Mouse (Mus musculus) liver, embryonic 14.5 days (tissue): ENCODE data around the gene Nkx2-5. TPM values are rescaled to one million over a fixed set of nuclear protein-coding genes. Genes with fewer than 3 reads are reported as not detected.

Experiments used
- ATAC-seq: fragments of 200-750 bp; cut with Nextera tagmentation; 2 replicates; pipeline ENCODE4 v1.8.0; 2017; ENCODE audit warnings: moderate number of reproducible peaks, mild to moderate bottlenecking, moderate library complexity; ENCODE audit not compliant: insufficient read depth
- DNase-seq, 3 experiments: peaks; one replicate each; pipeline ENCODE4 v3.0.0-alpha.2; 2012 to 2013; ENCODE audit warnings: low read depth in 3 of 3, low spot score in 3 of 3
- H3K27ac ChIP-seq: fragments of 300-500 bp; sonication (generic); 2 replicates; pipeline ENCODE4 v1.5.1; 2014; ENCODE audit warnings: moderate library complexity, mild to moderate bottlenecking, control low read depth, inconsistent platforms
- H3K27me3 ChIP-seq: fragments of 300-500 bp; sonication (generic); 2 replicates; pipeline ENCODE4 v1.6.1; 2014; ENCODE audit warnings: mild to moderate bottlenecking, low read length, moderate library complexity; ENCODE audit not compliant: control insufficient read depth, insufficient read depth
- H3K36me3 ChIP-seq: fragments of 300-500 bp; sonication (generic); replicated peaks from 2 replicates; pipeline ENCODE4 v1.6.1; 2014; ENCODE audit warnings: low read depth; ENCODE audit not compliant: control insufficient read depth, insufficient read depth
- H3K4me1 ChIP-seq, 2 experiments: fragments of 200-500 bp in 1 of 2; fragments of 300-500 bp in 1 of 2; sonication (generic) in 1 of 2; replicated peaks; 2 replicates each; pipeline ENCODE4 v1.6.1; 2012 to 2014; ENCODE audit warnings: antibody characterized with exemption in 1 of 2, inconsistent platforms in 1 of 2, low read length in 1 of 2; ENCODE audit not compliant: control insufficient read depth in 2 of 2, insufficient read depth in 2 of 2
- H3K4me2 ChIP-seq: fragments of 300-500 bp; sonication (generic); 2 replicates; pipeline ENCODE4 v1.6.1; 2014; ENCODE audit warnings: low read depth, mild to moderate bottlenecking, control low read depth, moderate library complexity
- H3K4me3 ChIP-seq, 2 experiments: fragments of 200-500 bp in 1 of 2; fragments of 300-500 bp in 1 of 2; sonication (generic) in 1 of 2; 2 replicates each; pipeline ENCODE4 v1.5.1; 2012 to 2014; ENCODE audit warnings: low read depth in 2 of 2, low read length in 2 of 2, mild to moderate bottlenecking in 2 of 2, control low read depth in 1 of 2, inconsistent platforms in 1 of 2, moderate library complexity in 1 of 2; ENCODE audit not compliant: insufficient read depth in 1 of 2
- H3K9ac ChIP-seq: fragments of 300-500 bp; sonication (generic); replicated peaks from 2 replicates; pipeline ENCODE4 v1.6.1; 2014; ENCODE audit warnings: mild to moderate bottlenecking, control low read depth, moderate library complexity
- H3K9me3 ChIP-seq: fragments of 300-500 bp; sonication (generic); 2 replicates; pipeline ENCODE4 v1.6.1; 2016; ENCODE audit warnings: low read length, mixed read lengths; ENCODE audit not compliant: control insufficient read depth
- CTCF ChIP-seq: IDR thresholded peaks from 2 replicates; pipeline ENCODE4 v1.5.1; 2016; ENCODE audit warnings: antibody characterized with exemption, low read depth, control low read depth
- EP300 ChIP-seq: IDR thresholded peaks from 2 replicates; pipeline ENCODE4 v1.6.1; 2016; ENCODE audit warnings: antibody characterized with exemption, low read depth
- WGBS: fragments of 180-500 bp; shearing (Covaris S2); extraction: QIAGEN DNeasy Blood & Tissue Kit; methylation state at CpG from one replicate; pipeline ENCODE4 v1.1.7; 2014; ENCODE audit not compliant: insufficient replicate concordance; 5-methylcytosine and 5-hydroxymethylcytosine counted together
- polyA plus RNA-seq, 2 experiments: library from polyadenylated mRNA; depleted of rRNA in 1 of 2; stranded (reverse) in 1 of 2; unstranded in 1 of 2; fragments of >200 nt; fragmentation: Nextera tagmentation in 1 of 2; extraction: Ambion mirVana in 1 of 2; gene quantifications; 2 replicates each; pipeline versions ENCODE4 v1.2.1 to v1.2.3; 2012 to 2014

Gene Nkx2-5
- polyA plus RNA-seq, 2 experiments = not detected

GRCm38 (mm10) chr17:26836786-26837545 lies 7.8 kb downstream of the Nkx2-5 start:
- Histone ChIP-seq H3K9me3 (no peaks in the 10 kb centered on the region), H3K4me2 (no peak overlapping the region), H3K27me3 (peaks cover 75% of the 10 kb centered on the region), H3K4me3 (no peak overlapping the region), H3K36me3 (no peaks in the 10 kb centered on the region), H3K27ac (no peak overlapping the region), H3K9ac (no peak overlapping the region), H3K4me1 (no peaks in the 10 kb centered on the region)
- no peak for TF ChIP-seq CTCF
- no peak for TF ChIP-seq EP300
- ATAC-seq = no peak
- 3% methylated on average over 19 of the region's 19 CpGs for WGBS
- DNase-seq = no peak

GRCm38 (mm10) chr17:26836377-26836776 lies 8.4 kb downstream of the Nkx2-5 start:
- Histone ChIP-seq H3K27ac (no peak overlapping the region), H3K4me1 (no peaks in the 10 kb centered on the region), H3K9ac (no peak overlapping the region), H3K36me3 (no peaks in the 10 kb centered on the region), H3K9me3 (no peaks in the 10 kb centered on the region), H3K4me3 (no peak overlapping the region), H3K27me3 (peaks cover 69% of the 10 kb centered on the region), H3K4me2 (no peak overlapping the region)
- 12% methylated on average over 5 of the region's 5 CpGs for WGBS
- DNase-seq = no peak
- no peak for TF ChIP-seq EP300
- TF ChIP-seq CTCF = no peak
- no peak for ATAC-seq

- Histone ChIP-seq H3K4me3 (no peak overlapping the region), H3K36me3 (no peaks in the 10 kb centered on the region), H3K9ac (no peak overlapping the region), H3K27ac (no peak overlapping the region), H3K4me2 (no peak overlapping the region), H3K4me1 (no peaks in the 10 kb centered on the region), H3K27me3 (peaks cover 65% of the 10 kb centered on the region), H3K9me3 (no peaks in the 10 kb centered on the region)
- DNase-seq (no peak), ATAC-seq (no peak)
- 14% methylated on average over 8 of the region's 8 CpGs for WGBS
- TF ChIP-seq CTCF (no peak), EP300 (no peak)
Measured at GRCm38 (mm10) chr17:26835956-26836355, 8.9 kb downstream of the Nkx2-5 start.

- H3K36me3 ChIP-seq = no peaks in the 10 kb centered on the region
- no peak for DNase-seq
- H3K27ac ChIP-seq = no peak overlapping the region
- ATAC-seq = no peak
- no peaks in the 10 kb centered on the region for H3K4me1 ChIP-seq
- no peak for TF ChIP-seq EP300
- TF ChIP-seq CTCF = no peak
- H3K27me3 ChIP-seq = peaks cover 57% of the 10 kb centered on the region
- H3K4me2 ChIP-seq = no peak overlapping the region
- H3K9ac ChIP-seq = no peak overlapping the region
- H3K4me3 ChIP-seq = no peak overlapping the region
- 47% methylated on average over 7 of the region's 9 CpGs for WGBS
- no peaks in the 10 kb centered on the region for H3K9me3 ChIP-seq
Measured at GRCm38 (mm10) chr17:26834966-26835755, 9.6 kb downstream of the Nkx2-5 start.

GRCm38 (mm10) chr17:26834302-26834965 lies 10.4 kb downstream of the Nkx2-5 start:
- H3K9me3 ChIP-seq = no peaks in the 10 kb centered on the region
- no peaks in the 10 kb centered on the region for H3K36me3 ChIP-seq
- no peak overlapping the region for H3K27ac ChIP-seq
- H3K4me2 ChIP-seq = no peak overlapping the region
- ATAC-seq = no peak
- H3K4me1 ChIP-seq = no peaks in the 10 kb centered on the region
- WGBS = 57% methylated on average over 5 of the region's 5 CpGs
- TF ChIP-seq EP300 (no peak), CTCF (no peak)
- H3K27me3 ChIP-seq = peaks cover 49% of the 10 kb centered on the region
- H3K9ac ChIP-seq = no peak overlapping the region
- DNase-seq = no peak
- H3K4me3 ChIP-seq = no peak overlapping the region
